Mouse (Mus musculus) erythroblast, embryonic 14.5 days (primary cell): ENCODE measurements around the gene Rit1.

ENCODE experiments used
- GATA1 ChIP-seq: IDR thresholded peaks from 2 replicates; pipeline ENCODE4 v1.6.1; 2012; ENCODE audit warnings: low read length, inconsistent platforms, mixed read lengths
- TAL1 ChIP-seq: IDR thresholded peaks from 3 replicates; pipeline ENCODE4 v1.6.1; 2012; ENCODE audit warnings: low read length, inconsistent platforms, mixed read lengths

DNA sequence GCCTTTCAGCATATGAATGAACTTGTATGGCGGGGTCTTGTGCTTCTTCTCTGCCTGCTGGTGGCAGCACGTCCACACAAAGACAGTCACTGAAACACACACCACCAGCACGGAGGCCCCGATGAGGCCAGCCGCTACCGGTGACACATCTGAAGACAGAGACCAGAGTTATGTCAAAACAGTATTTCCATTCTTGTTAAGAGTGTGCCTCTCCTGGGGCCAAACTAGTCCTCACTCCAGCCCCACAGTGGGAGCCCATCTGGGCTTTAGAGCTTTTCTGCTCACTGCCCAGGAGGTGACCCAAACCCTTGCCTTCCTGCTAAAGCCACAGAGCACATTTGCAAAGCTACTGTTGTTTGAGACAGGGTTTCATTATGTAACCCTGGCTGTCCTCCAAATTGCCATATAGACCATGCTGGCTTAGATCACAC is 45.8 kb downstream of the Rit1 start:
- TF ChIP-seq TAL1, result no peak
- TF ChIP-seq GATA1, result no peak
